Mouse (Mus musculus) frontal cortex, postnatal 36 days (tissue): Measurements from ENCODE around the gene Gm20920.
"Not testable (repeated sequence)": the region's sequence is repeated elsewhere in the genome, so short reads cannot be mapped to it uniquely, and the experiment has no call there.

Source experiments
- DNase-seq, 2 experiments: peaks; one replicate each; pipeline ENCODE4 v3.0.0; 2022; ENCODE audit warnings: low spot score in 2 of 2

Gene Gm20920

GRCm38 (mm10) chrY:51851820-51852219 lies at the start of gene Gm20920:
TSS of gene Gm20920 (plus strand) at chrY:51852120.
- DNase-seq = not testable (repeated sequence)
